Mouse (Mus musculus) heart, postnatal 0 days (tissue): ENCODE data around the gene Tent5a.

Source experiments
- CTCF ChIP-seq: IDR thresholded peaks from 2 replicates; pipeline ENCODE4 v1.5.1; 2016; ENCODE audit warnings: antibody characterized with exemption, control low read depth, low read depth
- EP300 ChIP-seq: IDR thresholded peaks from 2 replicates; pipeline ENCODE4 v1.6.1; 2016; ENCODE audit warnings: antibody characterized with exemption, low read depth

DNA sequence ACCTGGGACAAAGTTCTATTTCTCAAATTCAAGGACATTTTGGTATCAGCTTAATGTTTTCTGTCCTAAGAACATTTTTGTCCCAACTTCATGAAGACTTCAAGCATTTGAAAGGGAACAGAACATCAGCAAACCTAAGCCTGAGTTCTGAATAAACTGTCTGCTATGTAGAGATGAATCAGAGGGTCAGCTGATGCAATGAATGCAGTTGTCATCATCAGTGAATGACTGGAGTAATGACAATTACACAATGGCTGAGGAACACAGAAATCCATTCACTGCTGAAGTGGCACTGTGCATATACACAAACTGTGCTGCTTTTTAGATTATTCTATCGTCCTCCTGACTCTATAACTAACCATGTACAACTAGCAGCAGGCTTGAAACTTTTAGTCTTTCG, 53.0 kb downstream of the Tent5a start:
- no peak for TF ChIP-seq CTCF
- TF ChIP-seq EP300, result no peak
